Mouse (Mus musculus): ENCODE measurements around the gene Bcor.

Gene Bcor

DNA sequence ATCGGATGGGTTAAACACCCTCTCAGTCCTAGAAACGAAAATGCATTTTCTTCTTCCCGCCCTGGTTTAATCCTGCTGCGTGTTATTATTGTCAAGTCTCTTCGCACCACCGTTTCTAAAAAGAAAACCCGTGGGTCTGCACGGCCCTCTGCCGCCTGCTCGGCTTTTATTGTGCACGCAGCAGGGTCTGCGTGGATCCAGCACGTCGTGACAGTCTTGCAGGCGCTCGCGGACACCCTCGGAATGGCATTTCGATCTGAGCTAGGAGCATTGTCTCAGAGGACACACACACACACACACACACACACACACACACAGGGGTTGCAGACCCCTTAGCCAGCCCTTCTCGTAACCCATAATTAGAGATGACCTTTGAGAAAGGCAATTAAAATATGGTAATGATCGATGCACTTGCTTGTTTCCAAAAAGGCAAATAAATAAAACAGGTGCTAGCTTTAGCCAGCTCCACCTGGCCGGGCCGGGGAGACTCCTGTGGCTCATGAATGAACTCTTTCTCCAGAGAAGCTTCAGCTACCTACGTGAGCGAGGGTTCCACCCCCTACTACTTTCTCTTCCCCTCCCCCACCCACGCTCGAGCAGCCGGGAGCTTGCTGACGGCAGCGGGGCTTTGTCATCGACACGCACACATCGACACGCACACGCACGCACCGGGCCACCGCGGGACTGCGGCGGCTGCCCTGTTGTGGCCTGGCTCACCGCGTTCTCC, 8.7 kb downstream of the Bcor start:
- no peak for DNase-seq (ENCODE audit: low spot score)

DNA sequence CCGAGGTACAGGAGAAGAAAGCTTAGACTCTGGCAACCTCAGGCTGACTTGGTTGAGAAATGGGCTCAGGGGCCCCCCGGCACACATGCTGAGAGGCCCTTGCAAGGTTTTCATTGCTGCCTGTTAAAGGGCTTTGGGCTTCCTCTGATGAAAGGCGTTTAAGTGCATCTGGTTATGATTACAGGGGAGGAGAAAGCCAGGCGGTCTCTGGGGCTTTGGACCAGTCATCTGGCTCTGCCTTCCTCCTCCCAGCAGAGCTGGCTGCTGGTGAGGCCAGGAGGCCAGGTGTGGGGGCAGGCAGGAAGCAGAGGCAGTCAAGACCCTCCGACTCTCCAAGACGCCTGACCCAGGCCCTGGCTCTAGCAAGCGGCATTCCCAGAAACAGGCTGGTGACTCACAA, 9.7 kb downstream of the Bcor start:
- no peak for DNase-seq (ENCODE audit: low spot score)

DNA sequence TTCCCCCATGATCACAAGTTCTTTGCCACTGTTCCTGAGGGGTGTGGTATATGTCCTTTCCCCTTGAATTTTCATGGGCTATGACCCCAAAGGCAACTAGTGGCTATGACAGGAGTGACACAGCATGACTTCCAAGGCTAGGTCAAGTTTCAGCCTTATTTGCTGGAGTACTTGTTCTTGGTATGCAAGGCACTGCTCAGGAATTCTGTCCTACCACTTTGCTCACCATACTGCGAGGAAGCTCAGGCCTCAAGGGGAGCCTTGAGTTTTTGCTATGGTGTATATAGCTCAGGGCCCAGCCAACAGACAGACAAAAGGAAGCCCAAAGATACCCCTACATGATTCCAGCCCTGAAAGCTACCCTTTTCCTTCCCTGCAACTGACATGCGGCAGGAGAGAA, 13.9 kb downstream of the Bcor start:
- DNase-seq (ENCODE audit: low spot score) = no peak

DNA sequence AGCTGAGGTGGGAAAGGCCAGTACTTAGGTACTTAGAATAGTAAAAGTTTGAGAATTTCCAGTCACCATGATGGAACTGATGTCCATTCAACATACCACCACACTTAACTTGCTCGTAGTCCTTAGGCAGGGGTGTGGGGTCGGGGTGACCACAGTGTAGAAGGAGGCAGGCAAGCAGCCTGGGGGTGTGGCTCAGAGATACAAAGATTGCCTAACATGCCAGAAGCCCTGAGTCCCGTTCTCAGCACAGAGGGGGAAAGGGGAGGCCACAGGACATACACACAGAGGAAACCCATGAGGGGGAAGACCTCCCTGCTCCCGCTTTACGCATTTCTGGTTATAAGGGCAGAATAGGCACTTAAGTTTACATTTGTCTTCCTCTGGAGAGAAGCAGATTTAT, 17.3 kb downstream of the Bcor start:
- DNase-seq (ENCODE audit: low spot score) = no peak

DNA sequence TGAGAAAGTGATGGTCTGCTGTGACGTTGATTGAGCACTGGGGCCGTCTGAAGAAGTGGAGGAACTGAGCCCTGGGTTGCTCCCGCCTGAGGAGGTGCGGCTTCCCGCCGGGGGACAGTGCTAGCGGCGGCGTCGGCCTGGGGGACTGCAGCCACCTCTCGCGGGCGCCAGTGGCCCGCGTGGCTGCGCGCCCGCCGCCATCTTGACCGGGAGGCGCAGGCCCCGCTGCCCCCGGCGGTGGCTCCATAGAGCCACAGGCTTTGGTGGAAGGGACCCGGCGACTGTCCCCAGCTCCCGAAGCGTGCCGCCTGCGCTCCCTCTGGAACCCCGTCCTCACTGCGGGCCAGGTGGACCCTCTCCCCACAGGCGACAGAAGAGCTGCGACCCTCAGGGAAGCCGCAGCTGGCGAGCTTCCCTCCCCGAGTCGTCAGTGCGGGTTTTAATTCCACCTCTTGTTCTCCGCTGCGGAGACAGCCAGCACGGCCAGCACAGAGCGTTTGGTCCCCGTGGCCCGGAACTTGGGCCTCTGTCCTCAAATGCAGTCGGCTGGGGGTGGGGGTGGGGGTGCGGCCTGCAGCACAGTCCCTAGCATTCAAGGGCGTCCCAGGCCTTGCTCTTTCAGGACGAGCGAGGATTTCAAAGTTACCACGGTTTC, 19.9 kb downstream of the Bcor start:
- DNase-seq (ENCODE audit: low spot score) = no peak

DNA sequence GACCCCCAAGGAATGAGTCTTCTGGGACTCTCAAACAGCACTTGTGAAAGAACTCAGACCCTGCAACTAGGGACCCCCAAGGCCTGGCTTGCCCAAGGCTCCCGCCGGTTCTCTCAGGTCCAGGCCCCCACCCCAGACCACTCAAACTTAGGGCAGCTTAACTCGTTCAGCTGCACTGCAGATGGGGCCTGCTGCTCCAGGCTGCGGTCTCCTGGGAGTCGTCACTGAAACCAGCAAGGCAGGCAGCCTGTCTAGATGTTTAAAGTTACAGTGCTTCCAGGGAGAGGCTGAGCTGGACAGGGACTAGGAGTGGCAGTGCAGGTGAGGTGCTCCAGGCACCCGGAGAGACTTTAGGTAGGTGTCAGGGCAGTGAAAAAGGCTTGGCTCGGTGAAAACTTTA, 21.9 kb downstream of the Bcor start:
- no peak for DNase-seq (ENCODE audit: low spot score)

DNA sequence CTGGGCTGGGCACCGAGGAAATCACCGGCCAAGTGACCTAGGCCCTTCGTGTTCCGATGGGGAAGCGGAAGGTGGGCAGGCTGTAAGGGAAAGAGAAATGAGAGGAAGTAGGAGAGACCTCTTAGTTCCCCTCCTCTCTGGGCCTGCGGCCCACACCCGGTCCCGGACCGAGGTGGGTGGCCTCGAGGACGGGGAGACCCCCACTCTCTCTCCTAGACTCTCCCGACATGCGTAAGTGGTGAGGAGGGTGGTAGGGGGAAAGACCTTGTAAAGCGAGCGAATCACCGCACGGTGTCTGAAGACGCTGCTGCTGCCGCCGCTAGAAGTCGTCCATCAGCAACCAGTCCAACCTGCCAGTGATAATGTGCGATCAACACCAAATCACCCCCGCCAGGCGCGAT, 23.0 kb downstream of the Bcor start:
- no peak for DNase-seq (ENCODE audit: low spot score)

DNA sequence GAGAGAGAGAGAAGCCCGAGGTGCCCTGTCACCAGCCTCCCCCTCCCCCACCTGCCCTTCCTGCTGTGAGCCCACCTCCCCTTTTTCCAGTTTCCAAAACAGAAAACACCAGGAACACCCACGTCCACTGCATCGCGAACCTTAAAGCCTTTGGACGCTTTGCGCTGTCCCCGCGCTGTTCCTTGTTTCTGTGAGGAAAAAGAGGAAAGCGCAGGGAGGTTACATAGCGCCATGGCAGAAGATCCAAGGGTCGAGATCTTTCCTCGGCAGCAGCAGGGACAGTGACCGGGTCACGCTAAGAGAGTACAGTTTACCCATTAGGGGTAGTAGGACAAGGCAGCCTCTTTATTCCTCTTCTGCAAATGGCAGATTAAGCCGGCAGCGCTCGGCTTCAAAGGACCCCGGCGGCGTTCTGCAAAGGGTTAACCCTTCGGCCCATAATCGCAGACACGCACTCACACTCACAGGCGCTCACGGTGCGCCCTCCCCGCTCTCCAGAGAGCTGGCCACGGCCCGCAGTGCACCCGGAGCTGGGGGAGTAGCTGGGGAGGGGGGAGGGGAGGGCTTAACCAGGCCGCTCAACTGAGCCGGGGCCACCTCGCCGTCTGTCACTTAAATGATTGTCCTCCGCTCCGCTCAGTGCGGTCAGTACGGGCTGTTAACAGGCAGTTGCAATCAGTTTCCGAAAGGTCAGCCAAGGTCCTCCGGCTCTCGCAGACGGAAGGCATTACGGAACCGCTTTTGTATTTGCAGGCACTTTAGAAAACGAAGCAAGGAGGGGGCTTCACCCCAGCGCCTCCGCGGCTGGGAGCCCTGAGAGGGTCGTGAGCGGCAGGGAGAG, 23.7 kb downstream of the Bcor start:
- DNase-seq (ENCODE audit: low spot score) = no peak

DNA sequence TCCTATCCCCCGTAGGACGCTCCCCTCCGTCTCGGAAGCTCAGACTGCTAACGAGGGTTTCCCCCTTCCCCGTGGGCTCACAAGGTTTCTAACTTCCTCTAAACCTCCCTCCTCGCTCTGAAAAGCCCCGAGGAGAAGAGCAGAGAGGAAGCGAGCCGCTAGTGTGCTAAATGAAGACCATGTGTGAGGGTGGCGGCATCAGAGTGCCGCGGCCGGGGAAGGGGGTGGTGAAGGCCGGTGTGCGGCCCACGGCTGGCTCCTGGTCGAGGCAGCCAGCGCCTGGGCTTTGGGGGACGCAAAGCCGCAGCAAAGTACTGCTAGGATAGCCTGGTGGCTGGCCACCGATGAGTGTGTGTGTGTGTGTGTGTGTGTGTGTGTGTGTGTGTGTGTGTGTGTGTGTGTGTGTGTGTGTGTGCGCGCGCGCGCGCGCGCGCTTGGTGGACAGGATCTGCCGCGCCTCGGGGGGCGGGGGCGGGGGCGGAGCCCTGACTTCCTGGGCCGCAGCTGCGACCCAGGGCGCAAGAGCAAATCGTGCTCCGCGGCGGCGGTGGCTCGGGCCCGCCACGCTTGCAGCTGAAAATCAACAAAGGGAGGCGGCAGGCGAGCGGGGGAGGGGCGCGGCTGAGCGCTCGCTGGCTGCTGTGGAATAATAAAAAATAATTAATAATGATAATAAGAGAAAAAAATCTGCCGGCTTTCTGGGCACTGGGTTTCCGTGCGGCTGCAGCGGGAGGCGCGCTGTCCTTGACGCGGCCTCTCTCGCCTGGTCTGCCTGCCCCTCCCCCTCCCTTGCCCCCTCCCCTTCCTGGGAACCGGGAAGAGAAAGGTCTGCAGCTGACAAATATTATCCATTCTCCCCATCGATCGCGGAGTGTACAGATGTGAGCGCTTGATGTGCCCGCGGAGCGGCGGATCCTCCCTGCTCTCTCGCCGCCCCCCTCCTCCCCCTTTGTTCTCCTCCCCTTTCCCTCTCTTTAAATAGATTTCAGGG, 24.7 kb downstream of the Bcor start:
- no peak for DNase-seq (ENCODE audit: low spot score)

DNA sequence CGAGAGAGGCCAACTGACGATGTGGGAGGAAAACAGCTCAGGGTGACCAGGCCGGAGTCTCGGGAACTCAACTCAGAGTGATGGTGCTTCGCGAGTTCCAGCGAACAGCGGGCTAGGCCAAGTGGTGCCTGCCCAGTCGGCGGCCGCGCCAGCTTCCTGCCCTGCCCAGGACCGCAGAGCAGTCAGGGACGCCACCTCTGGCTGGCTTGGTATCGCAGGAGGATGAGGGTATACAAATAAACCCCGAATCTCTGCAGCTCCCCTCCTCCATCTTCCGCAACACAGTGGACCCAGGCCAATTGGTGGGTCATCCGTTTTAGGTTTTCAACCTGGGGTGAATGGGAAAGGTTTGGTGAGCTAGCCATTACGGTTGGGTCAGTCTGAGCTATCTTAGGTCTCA, 25.6 kb downstream of the Bcor start:
- DNase-seq (ENCODE audit: low spot score) = no peak

DNA sequence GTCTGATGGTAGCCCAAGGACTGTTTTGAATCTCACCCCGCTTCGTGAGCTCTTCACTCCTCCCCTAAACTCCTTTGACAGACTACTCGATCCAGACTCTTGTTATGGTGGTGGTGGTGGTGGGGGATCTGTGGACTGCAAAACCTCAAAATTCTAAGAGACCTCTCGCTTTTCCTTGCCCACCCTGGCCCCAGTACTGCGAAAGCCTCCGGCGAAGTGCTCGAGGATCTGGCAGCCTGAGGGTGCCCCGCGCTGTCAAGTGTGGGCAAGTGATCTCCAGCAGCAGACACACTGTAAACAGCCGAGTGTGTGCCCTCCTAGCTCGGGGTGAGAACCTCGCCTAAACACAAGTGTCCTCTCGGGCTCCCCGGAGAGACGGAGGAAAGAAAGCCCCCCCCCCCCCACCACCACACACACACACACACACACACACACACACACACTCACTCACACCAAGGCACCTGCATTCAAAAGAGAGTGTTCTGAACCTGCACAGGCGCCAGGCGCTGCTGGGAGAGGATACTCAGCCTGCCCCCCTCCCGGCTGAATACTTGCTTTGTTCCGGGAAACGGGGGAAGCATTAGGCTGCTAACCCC, 26.2 kb downstream of the Bcor start:
- DNase-seq (ENCODE audit: low spot score) = no peak

DNA sequence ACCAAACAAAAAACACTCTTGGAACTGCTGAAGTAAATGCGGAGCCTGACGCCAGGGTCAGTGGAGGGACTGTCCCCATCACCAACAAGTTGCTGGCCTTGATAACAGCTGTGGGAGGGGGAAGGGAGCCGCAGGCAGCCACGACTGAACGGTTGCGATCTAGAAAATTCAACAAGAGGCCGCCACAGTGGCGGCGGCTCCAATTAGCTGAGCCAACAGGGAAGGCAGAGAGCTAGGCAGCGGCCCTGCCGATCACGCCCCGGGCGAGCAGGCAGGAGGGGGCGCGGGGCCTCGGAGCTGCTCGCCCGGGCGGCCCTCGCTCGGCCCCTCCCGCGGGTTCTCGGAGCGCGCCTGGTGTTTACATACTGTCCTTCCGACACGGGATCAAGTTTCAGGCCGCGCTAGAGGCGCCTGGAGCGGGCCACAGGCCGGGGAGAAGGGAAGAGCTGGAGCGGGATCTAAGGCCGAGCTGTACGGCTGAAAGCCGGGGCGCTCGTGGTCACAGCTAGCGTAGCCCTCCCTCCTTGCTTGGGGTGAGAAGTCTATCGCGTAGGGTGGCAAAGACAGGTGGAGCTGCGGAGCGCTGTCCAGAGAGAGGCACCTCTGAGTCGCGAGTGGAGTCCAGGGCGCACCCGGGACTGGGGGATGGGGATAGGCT, 26.8 kb downstream of the Bcor start:
- DNase-seq (ENCODE audit: low spot score) = no peak

DNA sequence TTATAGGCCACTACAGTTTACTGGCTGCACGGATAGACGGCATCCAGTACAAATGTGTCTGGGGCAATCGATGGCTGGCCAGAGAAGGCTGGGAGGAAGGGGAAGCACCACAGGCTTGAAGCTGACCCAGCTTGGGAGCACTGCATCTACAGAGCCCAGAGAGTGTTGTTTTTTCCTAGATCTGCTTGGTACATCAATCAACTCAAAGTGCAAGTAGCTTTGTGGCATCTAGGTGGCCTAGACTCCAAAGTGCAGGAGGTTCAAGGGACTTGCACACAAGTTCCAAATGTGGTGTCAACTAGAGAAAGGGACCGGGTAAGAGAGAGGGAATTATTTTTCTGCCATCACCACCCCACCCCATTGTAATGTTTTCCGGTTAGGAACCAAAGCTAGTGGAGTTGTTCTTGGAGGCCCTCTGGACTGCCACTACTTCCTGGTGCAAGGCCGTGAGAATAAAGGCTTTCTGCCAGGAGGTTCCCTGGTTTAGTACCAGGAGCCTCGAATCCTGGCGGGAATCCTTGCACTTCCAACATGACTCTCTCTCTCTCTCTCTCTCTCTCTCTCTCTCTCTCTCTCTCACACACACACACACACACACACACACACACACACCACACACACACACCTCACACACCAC, 27.5 kb downstream of the Bcor start:
- DNase-seq (ENCODE audit: low spot score) = no peak

DNA sequence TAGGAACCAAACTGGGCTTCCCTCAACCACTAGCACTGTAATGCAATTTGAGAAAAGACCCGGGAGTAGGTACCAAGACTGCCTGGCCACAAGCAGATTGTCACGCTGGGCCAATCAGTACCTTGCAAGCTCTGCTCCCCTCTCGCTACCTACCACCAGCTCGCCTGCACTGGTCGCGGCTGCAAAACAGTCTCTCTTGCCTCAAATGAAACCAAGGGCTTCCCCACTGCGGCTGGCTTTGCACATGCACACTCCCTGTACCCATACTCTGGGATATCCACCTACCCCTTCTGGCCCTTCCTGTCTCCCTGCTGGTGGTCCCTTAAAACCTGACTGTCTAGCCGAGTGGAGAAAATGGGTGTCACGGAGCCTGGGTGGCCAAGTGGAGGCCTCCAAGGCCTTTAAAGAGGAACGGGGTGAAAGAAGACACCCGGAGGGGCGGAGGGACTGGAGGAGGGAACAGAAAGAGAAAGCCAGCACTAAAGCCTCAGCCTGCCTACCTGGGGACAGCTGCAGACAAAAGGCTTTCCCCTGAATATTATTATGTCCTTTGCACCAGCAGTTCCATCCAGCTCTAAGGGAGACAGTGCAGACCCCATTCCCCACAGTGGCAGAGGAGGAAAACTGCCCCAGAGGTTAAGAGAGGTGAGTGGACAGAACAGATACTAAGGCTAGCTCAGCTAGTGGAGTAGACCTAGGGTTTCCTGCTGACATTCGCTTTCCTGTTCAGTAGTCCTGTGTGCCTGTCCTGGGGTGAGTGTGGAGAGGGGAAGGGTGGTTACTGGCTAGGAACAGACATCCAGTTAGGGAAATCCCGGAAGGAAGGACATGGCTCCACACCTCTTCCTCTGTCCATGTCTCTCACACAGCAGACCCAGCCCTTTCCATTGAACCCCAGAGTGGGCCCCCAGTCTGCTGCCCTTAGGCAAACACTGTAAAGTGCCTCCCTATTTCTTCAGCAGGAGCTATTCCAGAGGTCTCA, 30.0 kb downstream of the Bcor start:
- no peak for DNase-seq (ENCODE audit: low spot score)

DNA sequence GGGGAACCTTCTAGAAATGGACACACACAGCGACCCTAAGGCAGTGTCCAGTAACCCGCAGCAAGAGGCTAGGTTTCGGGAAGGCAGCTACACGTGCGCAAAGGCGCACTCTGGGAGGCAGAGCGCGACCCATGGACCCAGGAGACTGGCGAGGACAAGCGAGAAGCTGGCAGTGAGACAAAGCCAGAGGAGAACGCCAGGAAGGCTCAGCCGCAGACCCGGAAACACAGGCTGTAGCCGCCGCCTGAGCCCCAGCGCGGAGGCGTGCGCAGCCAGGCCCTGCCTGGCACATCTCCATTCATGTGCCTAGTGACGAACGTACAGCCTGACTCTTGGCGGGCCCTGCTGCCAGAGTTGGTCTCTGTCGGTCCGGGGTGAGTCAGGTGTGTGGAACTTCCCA, 30.9 kb downstream of the Bcor start:
- DNase-seq (ENCODE audit: low spot score) = no peak

DNA sequence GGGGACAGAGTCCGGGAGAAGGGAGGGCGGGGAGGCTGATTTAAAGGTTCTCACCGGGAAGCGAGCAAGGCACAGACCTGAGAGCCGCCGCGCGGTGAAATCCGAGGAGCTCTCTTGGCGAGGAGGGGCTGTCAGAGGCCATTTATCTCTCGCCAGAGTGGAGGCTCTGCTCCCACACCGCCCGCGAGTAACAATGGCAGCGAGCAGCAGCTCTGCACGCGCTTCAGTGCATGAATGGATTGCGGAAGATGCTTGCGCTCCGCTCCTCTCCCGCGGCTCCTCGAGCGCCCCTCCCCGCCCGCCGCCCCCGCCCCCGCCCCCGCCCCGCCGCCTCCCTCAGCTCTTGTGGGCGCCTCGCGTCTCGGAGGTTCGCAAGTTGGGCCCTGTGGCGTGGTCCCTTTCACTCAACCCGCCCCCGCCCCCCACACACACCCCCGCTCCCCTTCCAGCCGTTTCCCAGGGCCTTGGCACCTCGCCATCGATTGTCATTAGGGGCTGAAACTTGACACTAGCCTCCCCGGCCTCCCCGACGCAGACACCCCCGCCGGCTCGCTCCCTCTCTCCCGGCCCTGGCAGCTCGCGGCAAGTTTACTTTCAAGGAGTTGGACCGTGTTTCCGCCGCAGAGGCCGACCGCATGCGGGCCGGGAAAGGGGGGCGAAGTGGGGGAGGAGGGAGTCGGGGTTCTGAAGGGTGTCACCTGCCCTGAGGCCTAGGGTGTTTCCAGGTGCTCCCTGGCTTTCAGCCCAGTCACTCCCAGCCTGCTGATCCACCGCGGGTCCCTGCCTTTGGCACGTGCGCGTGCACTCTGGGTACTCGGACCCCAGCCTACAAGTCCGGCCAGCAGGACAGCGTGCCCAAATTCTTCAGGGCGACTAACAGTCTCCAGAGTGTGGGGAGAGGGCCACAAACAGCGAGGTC, 31.7 kb downstream of the Bcor start:
- no peak for DNase-seq (ENCODE audit: low spot score)

DNA sequence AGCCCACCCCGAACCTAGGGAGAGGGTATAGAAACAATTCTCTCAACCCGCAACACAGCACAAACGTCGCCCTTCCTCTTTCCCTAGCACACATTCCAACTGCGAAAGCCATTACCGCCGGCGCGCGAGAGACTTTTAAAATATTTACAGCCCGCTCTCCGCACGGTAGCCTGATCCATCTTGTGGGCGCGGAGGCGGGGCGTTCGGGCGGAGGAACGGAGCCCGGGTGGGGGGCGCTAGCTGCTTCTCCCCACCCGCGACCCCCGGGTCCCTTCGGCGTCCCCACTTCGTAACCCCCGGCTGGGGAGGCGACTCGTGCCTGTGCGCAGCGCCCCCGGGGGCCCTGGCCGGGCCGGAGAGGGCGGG, 32.4 kb downstream of the Bcor start:
- no peak for DNase-seq (ENCODE audit: low spot score)

DNA sequence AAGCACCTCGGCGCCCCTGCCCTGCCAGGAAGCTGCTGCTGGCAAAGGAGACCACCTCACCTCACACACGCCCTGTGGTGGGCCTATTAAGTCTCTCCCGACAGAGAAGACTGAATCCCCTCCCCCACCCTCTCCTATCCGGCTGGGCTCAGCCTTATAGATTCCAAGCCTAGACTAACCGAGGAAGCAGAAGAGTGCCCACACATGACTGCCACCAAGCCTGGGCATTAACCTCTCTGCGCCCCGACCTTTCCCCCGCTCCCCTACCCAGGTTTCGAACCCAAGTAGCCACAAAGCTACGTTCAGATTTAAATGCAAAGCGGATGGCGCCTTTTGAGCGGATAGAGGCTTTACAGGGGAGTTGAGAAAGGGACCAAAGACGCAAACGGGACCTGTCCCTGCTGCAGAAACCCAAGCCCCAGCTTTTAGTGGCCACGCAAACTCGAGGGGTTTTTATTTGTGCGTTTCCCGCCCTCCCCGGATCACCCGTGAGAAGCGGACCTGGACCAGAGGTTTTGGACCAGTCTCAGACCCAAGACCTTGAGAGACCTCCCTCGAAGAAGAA, 33.0 kb downstream of the Bcor start:
- DNase-seq (ENCODE audit: low spot score) = no peak
